Mouse (Mus musculus) common myeloid progenitor, adult 5-6 weeks (primary cell): ENCODE data around the gene Tcirg1. TPM values are rescaled to one million over a fixed set of nuclear protein-coding genes. Genes with fewer than 3 reads are reported as not detected.

Source experiments
- ATAC-seq: replicated peaks from 2 replicates; pipeline ENCODE4 v1.8.0; 2016; ENCODE audit warnings: low read depth, mild to moderate bottlenecking, moderate TSS enrichment, inconsistent platforms; ENCODE audit not compliant: poor library complexity, severe bottlenecking
- total RNA-seq: library from RNA; stranded (forward); fragments of 200-1000, 187-1606 nt; gene quantifications from 2 replicates; pipeline ENCODE4 v1.2.3, GENCODE M21; 2017

The Tcirg1 gene
- total RNA-seq, result 37.0 and 49.2 TPM in 2 replicates

GRCm38 (mm10) chr19:3906795-3907786, at the start of gene Tcirg1:
TSS of gene Tcirg1 (minus strand) at chr19:3907133.
- peak; percentile 62 for ATAC-seq

- ATAC-seq, result no peak
Measured at GRCm38 (mm10) chr19:3955804-3956203, 48.9 kb upstream of the Tcirg1 start.

GRCm38 (mm10) chr19:3955033-3955432, 48.1 kb upstream of the Tcirg1 start:
- no peak for ATAC-seq

GRCm38 (mm10) chr19:3952099-3952498, 45.2 kb upstream of the Tcirg1 start:
- no peak for ATAC-seq

GRCm38 (mm10) chr19:3951461-3951860, 44.5 kb upstream of the Tcirg1 start:
- 0 out of 2 replicates have a peak, but pooled peaks have one; percentile 39 for ATAC-seq

GRCm38 (mm10) chr19:3950331-3950730, 43.4 kb upstream of the Tcirg1 start:
- no peak for ATAC-seq

- ATAC-seq, result no peak
Measured at GRCm38 (mm10) chr19:3948546-3948945, 41.6 kb upstream of the Tcirg1 start.

- ATAC-seq, result no peak
Measured at GRCm38 (mm10) chr19:3947813-3948212, 40.9 kb upstream of the Tcirg1 start.

- peak; percentile 61 for ATAC-seq
Measured at GRCm38 (mm10) chr19:3946715-3947114, 39.8 kb upstream of the Tcirg1 start.

- 0 out of 2 replicates have a peak, but pooled peaks have one; percentile 31 for ATAC-seq
Measured at GRCm38 (mm10) chr19:3945872-3946564, 39.1 kb upstream of the Tcirg1 start.

GRCm38 (mm10) chr19:3942986-3943735, 36.2 kb upstream of the Tcirg1 start:
- ATAC-seq, result peak; percentile 68

GRCm38 (mm10) chr19:3942315-3942714, 35.4 kb upstream of the Tcirg1 start:
- no peak for ATAC-seq

GRCm38 (mm10) chr19:3935896-3936850, 29.2 kb upstream of the Tcirg1 start:
- ATAC-seq, result peak; percentile 65

GRCm38 (mm10) chr19:3935032-3935895, 28.3 kb upstream of the Tcirg1 start, which contains the start of gene Unc93b1:
TSS of gene Unc93b1 (plus strand) at chr19:3935186.
- ATAC-seq, result peak; percentile 85

- ATAC-seq, result peak; percentile 14; the same call in 1 of the 2 replicates
Measured at GRCm38 (mm10) chr19:3931716-3932115, 24.8 kb upstream of the Tcirg1 start.

- ATAC-seq, result no peak
Measured at GRCm38 (mm10) chr19:3930262-3931057, 23.5 kb upstream of the Tcirg1 start.

- ATAC-seq, result peak; percentile 73
Measured at GRCm38 (mm10) chr19:3929211-3929941, 22.4 kb upstream of the Tcirg1 start, which contains the start of gene Aldh3b1. TSS of gene Aldh3b1 (minus strand) at chr19:3929808.
